Mouse (Mus musculus) heart, adult 2 months (tissue): ENCODE data around the gene P4hb. TPM values are rescaled to one million over a fixed set of nuclear protein-coding genes. Genes with fewer than 3 reads are reported as not detected.
A peak's percentile ranks its signal among the peaks of the same experiment; 100 is the strongest.

Experiments
- DNase-seq, 2 experiments: peaks; one replicate each; pipeline ENCODE4 v3.0.0; 2021
- H3K27ac ChIP-seq: fragments of 200-600 bp; 2 replicates; pipeline ENCODE4 v1.8.1; 2022
- H3K27me3 ChIP-seq: fragments of 200-500 bp; 2 replicates; pipeline ENCODE4 v1.6.1; 2012; ENCODE audit warnings: mild to moderate bottlenecking, low read length, inconsistent platforms, mixed read lengths; ENCODE audit not compliant: control insufficient read depth, insufficient read depth
- H3K36me3 ChIP-seq: fragments of 200-500 bp; 2 replicates; pipeline ENCODE4 v1.6.1; 2012; ENCODE audit warnings: low read length, inconsistent platforms; ENCODE audit not compliant: control insufficient read depth, insufficient read depth
- H3K4me1 ChIP-seq: fragments of 200-500 bp; 2 replicates; pipeline ENCODE4 v1.6.1; 2011; ENCODE audit warnings: low read length; ENCODE audit not compliant: control insufficient read depth, insufficient read depth
- H3K4me3 ChIP-seq: fragments of 200-600 bp; 2 replicates; pipeline ENCODE4 v1.8.1; 2022
- H3K79me2 ChIP-seq: fragments of 200-500 bp; replicated peaks from 2 replicates; pipeline ENCODE4 v1.6.1; 2012; ENCODE audit warnings: mild to moderate bottlenecking, inconsistent platforms, low read length, moderate library complexity, mixed read lengths; ENCODE audit not compliant: control insufficient read depth, insufficient read depth
- H3K9ac ChIP-seq: fragments of 200-500 bp; 2 replicates; pipeline ENCODE4 v1.6.1; 2012; ENCODE audit warnings: low read depth, mild to moderate bottlenecking, control low read depth, inconsistent platforms, low read length, mixed read lengths
- CTCF ChIP-seq: fragments of 200-600 bp; IDR thresholded peaks from 2 replicates; pipeline ENCODE4 v1.8.1; 2022; ENCODE audit warnings: antibody characterized with exemption, mild to moderate bottlenecking, moderate library complexity
- EP300 ChIP-seq: fragments of 200-500 bp; IDR thresholded peaks from 2 replicates; pipeline ENCODE4 v1.6.1; 2011; ENCODE audit warnings: low read depth, low read length, control low read depth; ENCODE audit not compliant: insufficient read depth
- POLR2A ChIP-seq: fragments of 200-500 bp; IDR thresholded peaks from 2 replicates; pipeline ENCODE4 v1.6.1; 2011; ENCODE audit warnings: mild to moderate bottlenecking, low read depth, low read length, control low read depth; ENCODE audit not compliant: insufficient read depth
- WGBS: fragments of 180-500 bp; shearing (Covaris S2); methylation state at CpG from one replicate; pipeline ENCODE4 v1.1.7; 2018; 5-methylcytosine and 5-hydroxymethylcytosine counted together
- intact Hi-C: fragments of 180-260 bp; cut with DNase I; formaldehyde crosslinking; loops from one replicate; pipeline ENCODE4 v1.15.1; 2025
- polyA plus RNA-seq: library from polyadenylated mRNA; depleted of rRNA; stranded (reverse); fragments of >200 nt; gene quantifications from 2 replicates; pipeline ENCODE4 v1.2.3, GENCODE M21; 2012
- total RNA-seq, 2 experiments: library from RNA; stranded (reverse); gene quantifications; 2 replicates each; pipeline ENCODE4 v1.2.3; 2021

The P4hb gene
- total and polyA plus RNA-seq, 3 experiments: 115 to 246 (median 221) TPM

DNA sequence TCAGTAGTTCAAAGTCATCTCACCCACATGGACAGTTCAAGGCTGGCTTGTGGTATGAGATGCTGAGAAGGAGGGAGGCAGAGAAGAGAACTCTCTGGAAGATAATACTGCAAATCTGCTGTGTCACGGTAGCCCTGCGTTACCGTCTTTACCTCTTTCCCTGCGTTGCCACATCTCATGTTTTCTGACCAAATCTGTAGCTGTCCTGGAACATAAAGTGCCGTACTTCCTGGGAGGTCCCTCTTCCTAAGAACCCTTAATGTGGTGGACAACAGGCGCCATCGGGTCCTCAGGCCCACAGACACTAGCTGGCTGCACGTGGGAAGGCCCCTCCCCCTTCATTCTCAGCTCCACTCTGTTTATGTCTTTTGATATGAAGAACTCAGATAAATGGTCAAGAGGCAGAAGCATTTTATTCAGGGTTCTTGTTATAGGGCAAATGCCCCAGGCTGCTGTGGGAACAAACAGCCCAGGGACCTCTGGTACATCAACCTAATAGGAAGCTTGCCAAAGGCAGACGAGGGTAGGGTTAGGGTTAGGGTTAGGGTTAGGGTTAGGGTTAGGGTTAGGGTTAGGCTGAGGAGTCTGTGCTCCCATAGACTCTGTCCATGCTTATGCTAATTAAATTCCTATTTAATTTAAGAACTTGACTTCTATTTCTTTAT, 45.2 kb downstream of the P4hb start:
- Histone ChIP-seq H3K9ac (no peak overlapping the region), H3K36me3 (no peaks in the 10 kb centered on the region), H3K27ac (no peak overlapping the region), H3K4me1 (peaks cover 4% of the 10 kb centered on the region; the same call in 1 of the 2 replicates), H3K27me3 (peaks cover 6% of the 10 kb centered on the region), H3K79me2 (no peaks in the 10 kb centered on the region), H3K4me3 (no peak overlapping the region)
- no peak for DNase-seq
- no peak for TF ChIP-seq CTCF
- no peak for TF ChIP-seq EP300
- intact Hi-C loops: no loop called here
- 75% methylated on average over 9 of the region's 9 CpGs for WGBS

DNA sequence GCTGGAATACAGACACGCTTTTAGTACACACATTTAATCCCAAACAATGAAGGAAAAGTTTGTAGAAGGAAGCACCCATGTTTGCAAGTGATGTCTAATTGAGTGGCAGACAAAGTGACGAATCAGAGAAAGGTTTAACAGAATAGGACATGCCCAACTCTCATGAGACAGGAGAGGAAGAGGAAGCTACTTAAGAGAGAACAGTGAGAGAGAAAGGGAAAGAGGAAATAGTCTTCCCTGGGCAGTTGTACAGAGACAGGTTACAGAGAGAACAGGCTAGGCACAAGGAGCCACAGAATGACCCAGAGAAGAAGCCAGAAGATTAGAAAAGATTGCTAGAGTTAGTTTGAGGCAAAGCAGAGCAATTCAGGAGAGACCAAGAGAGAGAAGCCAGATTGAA, 47.1 kb downstream of the P4hb start:
- Histone ChIP-seq H3K27ac (no peak overlapping the region), H3K4me3 (no peak overlapping the region), H3K9ac (no peak overlapping the region), H3K79me2 (no peaks in the 10 kb centered on the region), H3K4me1 (peaks cover 4% of the 10 kb centered on the region), H3K36me3 (no peaks in the 10 kb centered on the region), H3K27me3 (peaks cover 4% of the 10 kb centered on the region)
- TF ChIP-seq CTCF: no peak
- TF ChIP-seq POLR2A: no peak
- no peak for TF ChIP-seq EP300
- WGBS: 81% methylated on average over 2 of the region's 2 CpGs
- intact Hi-C loops: no loop called here
- no peak for DNase-seq

DNA sequence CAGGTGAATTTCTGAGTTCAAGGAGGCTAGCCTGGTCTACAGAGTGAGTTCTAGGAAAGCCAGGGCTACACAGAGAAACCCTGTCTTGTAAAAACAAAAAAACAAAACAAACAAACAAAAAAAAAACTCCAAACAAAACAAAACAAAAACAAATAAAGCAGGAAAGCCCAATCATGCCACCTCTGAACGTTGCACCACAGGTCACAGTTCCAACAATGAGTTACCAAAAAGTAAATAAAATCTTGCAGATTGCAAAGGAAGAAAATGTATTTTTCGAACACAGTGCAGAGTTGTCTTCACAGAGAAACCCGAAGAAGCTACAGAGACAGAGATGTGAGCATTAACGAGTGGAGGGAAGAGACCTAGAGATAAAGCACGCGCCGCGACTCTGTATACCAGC, 50.5 kb downstream of the P4hb start:
- whole genome bisulfite sequencing: 82% methylated on average over 8 of the region's 8 CpGs
- intact Hi-C loops: no loop called here
- H3K4me1 ChIP-seq: peaks cover 14% of the 10 kb centered on the region

DNA sequence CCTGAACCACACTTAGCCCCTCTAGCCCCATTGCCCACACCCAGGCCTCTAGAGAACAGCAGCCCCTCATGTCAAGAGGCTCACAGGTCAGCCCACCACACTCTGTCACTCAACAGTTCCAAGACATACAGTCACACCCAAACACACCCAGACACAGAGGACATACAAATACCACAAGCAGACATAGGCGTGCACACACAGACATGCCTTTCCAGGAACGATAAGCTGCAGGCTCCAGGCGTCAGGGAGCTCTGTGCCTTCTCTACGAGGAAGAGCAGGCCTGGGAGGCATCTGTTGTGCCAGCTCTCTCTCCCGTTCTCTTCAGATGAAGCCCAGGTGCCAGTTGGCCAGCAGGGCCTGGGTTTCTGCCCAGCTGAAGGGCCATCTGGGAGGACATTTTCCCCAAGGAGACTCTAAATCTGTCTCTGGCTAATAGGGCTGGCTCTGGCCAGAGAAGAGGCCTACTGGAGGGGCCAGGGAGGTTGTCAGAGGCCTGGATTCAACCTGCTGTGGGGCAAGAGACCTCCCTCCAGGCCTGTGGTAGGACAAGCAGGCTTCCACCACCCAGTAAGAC, 52.0 kb downstream of the P4hb start:
- intact Hi-C loops: loop anchor here (2.0 kb wide), 1 partner anchor 18 kb away; no protein-coding TSS in a partner anchor

More for the DNA sequence above, 50.5 kb downstream of the P4hb start:
- H3K36me3 ChIP-seq: peaks cover 3% of the 10 kb centered on the region; the same call in 1 of the 2 replicates
- H3K4me3 ChIP-seq: no peak overlapping the region
- H3K27me3 ChIP-seq: no peaks in the 10 kb centered on the region
- DNase-seq: no peak
- TF ChIP-seq POLR2A (no peak), CTCF (no peak), EP300 (no peak)
- H3K79me2 ChIP-seq: no peaks in the 10 kb centered on the region
- no peak overlapping the region for H3K9ac ChIP-seq
- H3K27ac ChIP-seq: no peak overlapping the region

DNA sequence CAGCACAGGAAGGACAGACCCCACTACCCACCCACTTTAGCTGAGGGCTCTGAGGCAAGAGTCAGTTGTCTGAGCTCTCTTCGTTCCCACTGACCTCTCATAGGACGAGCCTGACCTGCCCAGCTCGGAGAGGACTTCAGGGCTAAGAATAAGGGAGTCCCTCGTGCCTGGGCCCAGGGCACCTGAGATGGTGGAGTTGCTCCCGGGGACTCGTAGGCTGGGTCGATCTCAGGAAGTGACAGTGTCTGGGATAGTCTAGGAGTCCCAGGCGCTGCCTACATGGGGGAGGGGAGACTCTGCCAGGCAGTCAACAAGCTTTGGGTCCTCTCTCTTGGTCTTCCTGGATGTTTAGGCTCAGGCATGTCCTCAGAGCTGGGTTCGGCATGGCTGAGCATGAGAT, 52.6 kb downstream of the P4hb start:
- WGBS: 65% methylated on average over 9 of the region's 9 CpGs
- H3K9ac ChIP-seq: 0 out of 2 replicates have a peak overlapping the region, but pooled peaks have one; percentile 15
- H3K27me3 ChIP-seq: no peaks in the 10 kb centered on the region
- H3K27ac ChIP-seq: peak overlapping the region; percentile 89
- peaks cover 3% of the 10 kb centered on the region; the same call in 1 of the 2 replicates for H3K36me3 ChIP-seq
- no peak for TF ChIP-seq CTCF
- TF ChIP-seq EP300: no peak
- no peak for TF ChIP-seq POLR2A
- H3K4me3 ChIP-seq: no peak overlapping the region
- no peaks in the 10 kb centered on the region for H3K79me2 ChIP-seq
- intact Hi-C loops: loop anchor here (2.0 kb wide), 1 partner anchor 18 kb away; no protein-coding TSS in a partner anchor
- no peak for DNase-seq
- peaks cover 14% of the 10 kb centered on the region for H3K4me1 ChIP-seq

More for the DNA sequence above, 52.0 kb downstream of the P4hb start:
- Histone ChIP-seq H3K27ac (peak overlapping the region; percentile 89), H3K79me2 (no peaks in the 10 kb centered on the region), H3K4me3 (no peak overlapping the region), H3K36me3 (peaks cover 3% of the 10 kb centered on the region; the same call in 1 of the 2 replicates), H3K9ac (no peak overlapping the region), H3K27me3 (no peaks in the 10 kb centered on the region), H3K4me1 (peaks cover 14% of the 10 kb centered on the region)
- WGBS: 61% methylated on average over 5 of the region's 5 CpGs
- peak; percentile 70 to 82 for DNase-seq
- TF ChIP-seq POLR2A (0 out of 2 replicates have a peak, but pooled peaks have one; percentile 28), CTCF (no peak), EP300 (peak; percentile 85)

DNA sequence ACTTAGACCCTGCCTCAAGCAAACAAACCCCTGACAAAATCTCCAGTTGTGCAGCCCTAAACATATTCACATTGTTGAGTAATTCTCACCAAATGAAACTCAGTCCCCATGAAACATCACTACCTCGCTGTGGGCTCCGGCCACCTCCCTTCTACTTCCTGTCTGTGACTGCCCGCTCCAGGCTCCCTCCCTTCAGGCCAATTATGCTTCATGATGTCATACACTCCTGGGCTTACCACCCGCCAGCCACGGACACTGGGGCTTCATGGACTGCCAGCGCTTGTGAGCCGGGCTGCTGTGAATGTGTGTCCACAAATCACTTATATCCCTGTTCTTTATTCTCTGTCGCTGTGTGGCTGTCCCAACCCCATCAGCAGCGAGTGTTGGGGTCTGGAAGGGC, 53.3 kb downstream of the P4hb start:
- Histone ChIP-seq H3K4me3 (peak overlapping the region; percentile 25), H3K27me3 (no peaks in the 10 kb centered on the region), H3K27ac (peak overlapping the region; percentile 89), H3K79me2 (no peaks in the 10 kb centered on the region), H3K9ac (peak overlapping the region; percentile 50), H3K36me3 (peaks cover 3% of the 10 kb centered on the region; the same call in 1 of the 2 replicates), H3K4me1 (peaks cover 14% of the 10 kb centered on the region)
- peak; percentile 64 for TF ChIP-seq POLR2A
- no peak for TF ChIP-seq CTCF
- TF ChIP-seq EP300: 0 out of 2 replicates have a peak, but pooled peaks have one; percentile 28
- intact Hi-C loops: loop anchor here (2.0 to 10.0 kb wide), 3 partner anchors 19 to 255 kb away; partner anchors contain the start of gene Mcrip1
- peak; percentile 73 to 84 for DNase-seq
- WGBS: 7% methylated on average over 9 of the region's 9 CpGs
